Mouse (Mus musculus) heart, embryonic 14.5 days (tissue): Measurements from ENCODE around the gene Ndrg4. TPM values are rescaled to one million over a fixed set of nuclear protein-coding genes. Genes with fewer than 3 reads are reported as not detected.
A peak's percentile ranks its signal among the peaks of the same experiment; 100 is the strongest.
"Not testable (repeated sequence)": the region's sequence is repeated elsewhere in the genome, so short reads cannot be mapped to it uniquely, and the experiment has no call there.

Source experiments
- ATAC-seq: fragments of 200-750 bp; cut with Nextera tagmentation; 2 replicates; pipeline ENCODE4 v1.8.0; 2017; ENCODE audit warnings: low read depth, moderate TSS enrichment; ENCODE audit not compliant: insufficient number of reproducible peaks, insufficient read depth, low FRiP score
- H3K27ac ChIP-seq, 2 experiments: fragments of 200-500 bp in 1 of 2; fragments of 300-500 bp in 1 of 2; sonication (generic) in 1 of 2; replicated peaks in 1 of 2; 2 replicates each; pipeline ENCODE4 v1.5.1; 2012 to 2014; ENCODE audit warnings: low read depth in 2 of 2, low read length in 2 of 2, control low read depth in 1 of 2, mild to moderate bottlenecking in 1 of 2, mixed read lengths in 1 of 2; ENCODE audit not compliant: control insufficient read depth in 1 of 2, insufficient read depth in 1 of 2
- H3K27me3 ChIP-seq: fragments of 300-500 bp; sonication (generic); 2 replicates; pipeline ENCODE4 v1.6.1; 2014; ENCODE audit warnings: mild to moderate bottlenecking, low read length, control low read depth; ENCODE audit not compliant: control insufficient read depth, insufficient read depth
- H3K36me3 ChIP-seq: fragments of 300-500 bp; sonication (generic); 2 replicates; pipeline ENCODE4 v1.6.1; 2014; ENCODE audit warnings: mild to moderate bottlenecking, control low read depth, low read length, mixed read lengths; ENCODE audit not compliant: control insufficient read depth, insufficient read depth
- H3K4me1 ChIP-seq, 2 experiments: fragments of 200-500 bp in 1 of 2; fragments of 300-500 bp in 1 of 2; sonication (generic) in 1 of 2; 2 replicates each; pipeline ENCODE4 v1.6.1; 2012 to 2014; ENCODE audit warnings: low read length in 2 of 2, control low read depth in 1 of 2, mixed read lengths in 1 of 2; ENCODE audit not compliant: control insufficient read depth in 2 of 2, insufficient read depth in 2 of 2
- H3K4me2 ChIP-seq: fragments of 300-500 bp; sonication (generic); 2 replicates; pipeline ENCODE4 v1.6.1; 2014; ENCODE audit warnings: mild to moderate bottlenecking, low read length
- H3K4me3 ChIP-seq, 2 experiments: fragments of 200-500 bp in 1 of 2; fragments of 300-500 bp in 1 of 2; sonication (generic) in 1 of 2; 2 replicates each; pipeline ENCODE4 v1.5.1; 2012 to 2014; ENCODE audit warnings: low read length in 2 of 2, mild to moderate bottlenecking in 2 of 2, control low read depth in 1 of 2, low read depth in 1 of 2, moderate library complexity in 1 of 2; ENCODE audit not compliant: control insufficient read depth in 1 of 2, insufficient read depth in 1 of 2
- H3K9ac ChIP-seq: fragments of 300-500 bp; sonication (generic); 2 replicates; pipeline ENCODE4 v1.6.1; 2014; ENCODE audit warnings: mild to moderate bottlenecking, low read length
- H3K9me3 ChIP-seq: fragments of 300-500 bp; sonication (generic); 2 replicates; pipeline ENCODE4 v1.6.1; 2016; ENCODE audit warnings: low read length, control low read depth; ENCODE audit not compliant: control insufficient read depth
- WGBS: fragments of 180-500 bp; shearing (Covaris S2); extraction: QIAGEN DNeasy Blood & Tissue Kit; methylation state at CpG from one replicate; pipeline ENCODE4 v1.1.7; 2014; 5-methylcytosine and 5-hydroxymethylcytosine counted together
- polyA plus RNA-seq: library from polyadenylated mRNA; unstranded; fragments of >200 nt; fragmentation: Nextera tagmentation; extraction: Ambion mirVana; gene quantifications from 2 replicates; pipeline ENCODE4 v1.2.1, GENCODE M21; 2014

Ndrg4 gene
- polyA plus RNA-seq, 1 experiment from 2014 or later, result 309 TPM

DNA sequence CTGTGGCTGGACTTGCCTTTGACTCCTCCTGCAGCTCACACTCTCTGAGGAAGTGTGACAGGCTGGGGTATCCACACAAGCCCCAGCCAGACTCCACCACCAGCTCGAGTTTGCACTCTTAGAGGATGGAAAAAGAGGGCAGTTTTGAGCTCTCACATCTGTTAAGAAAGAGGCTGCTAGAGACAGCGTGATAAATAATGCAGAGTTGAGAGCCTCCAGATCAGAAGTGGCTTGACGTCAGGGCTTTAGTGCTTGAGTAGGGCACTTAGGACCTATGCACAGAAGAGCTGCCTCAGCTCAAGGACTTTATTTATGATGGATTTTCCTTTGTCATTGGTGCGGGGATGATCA lies 13.2 kb upstream of the Ndrg4 start:
- Histone ChIP-seq H3K36me3 (no peaks in the 10 kb centered on the region), H3K4me1 (peaks cover 14 to 20% of the 10 kb centered on the region in 2 experiments), H3K9me3 (no peaks in the 10 kb centered on the region; the same call in 1 of the 2 replicates), H3K4me3 (no peak overlapping the region), H3K4me2 (no peak overlapping the region), H3K27ac (no peak overlapping the region), H3K27me3 (no peaks in the 10 kb centered on the region), H3K9ac (no peak overlapping the region)
- no peak for ATAC-seq
- 24% methylated on average over 4 of the region's 4 CpGs for WGBS

DNA sequence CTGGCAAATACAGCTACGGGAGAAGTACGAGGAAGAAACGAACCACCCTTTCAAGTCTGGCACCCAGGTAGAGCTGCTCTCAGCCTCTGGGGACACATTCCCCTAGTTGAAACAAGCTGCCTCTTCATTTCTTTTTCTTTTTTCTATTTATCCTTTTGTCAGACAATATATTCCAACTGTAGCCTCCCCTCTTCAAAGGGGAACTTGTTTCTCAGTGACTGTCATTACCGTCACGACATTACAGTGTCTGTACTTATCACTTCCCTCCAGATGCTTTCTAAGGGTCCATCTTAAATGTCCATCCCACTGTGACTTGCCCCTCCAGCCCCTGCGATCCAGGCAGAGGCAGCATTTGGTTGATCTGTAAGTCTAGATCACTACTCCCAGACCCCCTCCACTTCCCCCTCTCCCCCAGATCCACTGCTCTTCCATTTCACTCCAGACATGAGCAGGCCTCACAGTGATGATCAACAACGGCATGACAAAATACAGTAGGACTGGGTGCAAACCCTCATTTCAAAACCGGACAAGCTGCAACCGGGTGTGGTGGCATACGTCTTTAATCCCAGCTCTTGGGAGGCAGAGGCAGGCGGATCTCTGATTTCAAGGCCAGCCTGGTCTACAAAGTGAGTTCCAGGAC lies 10.8 kb upstream of the Ndrg4 start:
- 91% methylated on average over 11 of the region's 11 CpGs for WGBS
- not testable (repeated sequence) for H3K9me3 ChIP-seq

GRCm38 (mm10) chr8:95668163-95668958 lies 8.4 kb upstream of the Ndrg4 start:
- no peak overlapping the region for H3K27ac ChIP-seq
- H3K27me3 ChIP-seq, result no peaks in the 10 kb centered on the region
- no peak overlapping the region; the same call in 1 of the 2 replicates for H3K9ac ChIP-seq
- no peak overlapping the region for H3K4me2 ChIP-seq
- ATAC-seq, result no peak
- no peaks in the 10 kb centered on the region; the same call in 1 of the 2 replicates for H3K9me3 ChIP-seq
- H3K4me1 ChIP-seq, result peaks cover 10 to 12% of the 10 kb centered on the region in 2 experiments
- no peaks in the 10 kb centered on the region for H3K36me3 ChIP-seq
- no peak overlapping the region for H3K4me3 ChIP-seq
- WGBS, result 43% methylated on average over 8 of the region's 8 CpGs

More for the DNA sequence above, 10.8 kb upstream of the Ndrg4 start:
- not testable (repeated sequence) for H3K9ac ChIP-seq, H3K36me3 ChIP-seq, H3K27ac ChIP-seq, H3K27me3 ChIP-seq, H3K4me2 ChIP-seq, ATAC-seq, H3K4me3 ChIP-seq
- H3K4me1 ChIP-seq, result peaks cover 10 to 14% of the 10 kb centered on the region in 2 experiments

DNA sequence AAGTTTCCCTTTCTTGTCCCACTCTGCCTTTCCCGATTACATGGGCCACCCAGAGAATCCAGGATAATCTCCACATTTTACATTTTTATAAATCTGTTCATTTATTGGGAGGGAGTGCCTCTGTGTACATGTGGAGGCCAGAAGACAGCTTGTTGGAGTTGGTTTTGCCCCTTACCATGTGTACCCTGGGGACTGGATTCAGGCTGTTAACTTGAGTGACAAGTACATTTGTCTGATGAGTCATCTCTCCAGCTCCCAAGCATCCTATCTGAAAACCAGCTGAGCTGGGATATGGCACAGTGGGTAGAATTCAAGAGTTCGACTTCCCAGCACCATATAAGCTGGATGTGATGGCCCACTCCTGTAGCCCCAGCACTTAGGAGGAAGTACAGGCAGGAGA lies 6.8 kb upstream of the Ndrg4 start:
- no peaks in the 10 kb centered on the region for H3K36me3 ChIP-seq
- H3K27me3 ChIP-seq, result peaks cover 8% of the 10 kb centered on the region; the same call in 1 of the 2 replicates
- 70% methylated on average over 2 of the region's 2 CpGs for WGBS
- H3K9me3 ChIP-seq, result no peaks in the 10 kb centered on the region; the same call in 1 of the 2 replicates
- H3K4me3 ChIP-seq, result no peak overlapping the region
- H3K4me1 ChIP-seq, result peaks cover 5 to 10% of the 10 kb centered on the region in 2 experiments
- no peak overlapping the region for H3K4me2 ChIP-seq
- no peak overlapping the region for H3K9ac ChIP-seq
- no peak overlapping the region for H3K27ac ChIP-seq
- no peak for ATAC-seq

- ATAC-seq, result no peak
- Histone ChIP-seq H3K4me1 (peaks cover 5 to 10% of the 10 kb centered on the region in 2 experiments), H3K9ac (no peak overlapping the region), H3K27me3 (peaks cover 24% of the 10 kb centered on the region), H3K36me3 (no peaks in the 10 kb centered on the region), H3K27ac (no peak overlapping the region), H3K4me3 (no peak overlapping the region), H3K9me3 (no peaks in the 10 kb centered on the region), H3K4me2 (no peak overlapping the region)
- WGBS, result 82% methylated on average over 6 of the region's 6 CpGs
Measured at GRCm38 (mm10) chr8:95671861-95672260, 4.9 kb upstream of the Ndrg4 start.

DNA sequence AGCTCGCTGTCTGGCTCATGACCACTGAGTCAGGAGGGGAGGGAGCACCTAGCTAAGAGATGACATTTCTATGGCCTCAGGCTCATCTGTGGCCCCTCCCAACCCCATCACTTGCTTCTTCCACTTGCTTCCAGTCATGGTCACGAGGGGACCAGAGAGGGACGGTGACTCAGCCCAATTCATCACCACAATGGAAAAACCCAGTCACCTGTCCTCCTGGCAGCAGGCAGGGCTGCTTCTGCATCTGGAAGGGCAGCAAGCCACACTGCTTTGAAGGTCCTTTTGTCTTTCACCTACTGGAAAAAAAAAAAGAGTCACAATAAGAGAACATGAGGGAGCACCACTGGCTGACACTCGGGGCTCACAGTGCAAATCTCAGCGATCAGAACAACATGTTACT lies 4.0 kb upstream of the Ndrg4 start:
- Histone ChIP-seq H3K4me3 (no peak overlapping the region), H3K9me3 (no peaks in the 10 kb centered on the region), H3K27me3 (peaks cover 34% of the 10 kb centered on the region), H3K9ac (no peak overlapping the region), H3K27ac (no peak overlapping the region), H3K4me1 (peaks cover 7 to 10% of the 10 kb centered on the region in 2 experiments), H3K4me2 (no peak overlapping the region), H3K36me3 (no peaks in the 10 kb centered on the region)
- 47% methylated on average over 5 of the region's 5 CpGs for WGBS
- no peak for ATAC-seq

GRCm38 (mm10) chr8:95677591-95678023 lies 827 bp downstream of the Ndrg4 start:
- 2% methylated on average over 30 of the region's 48 CpGs for WGBS
- Histone ChIP-seq H3K27ac (no peak overlapping the region; a peak in 1 of 4 replicates), H3K4me2 (peak overlapping the region; percentile 99), H3K4me1 (peaks cover 2 to 4% of the 10 kb centered on the region in 2 experiments; a peak in 2 of 4 replicates), H3K9me3 (no peaks in the 10 kb centered on the region), H3K27me3 (peaks cover 50% of the 10 kb centered on the region), H3K36me3 (no peaks in the 10 kb centered on the region), H3K4me3 (peak overlapping the region; percentile 67 to 73), H3K9ac (peak overlapping the region; percentile 78)
- ATAC-seq, result no peak
